Mouse (Mus musculus) heart, embryonic 16.5 days (tissue): ENCODE measurements at regions not wholly inside any gene's neighbourhood (a gene's known extent, or its start where the extent isn't known, plus 50 kb on each side); places are given as distances from the start of the nearest gene placed in this dataset.

Source experiments
- ATAC-seq: fragments of 200-750 bp; cut with Nextera tagmentation; replicated peaks from 2 replicates; pipeline ENCODE4 v1.8.0; 2017; ENCODE audit warnings: moderate number of reproducible peaks; ENCODE audit not compliant: insufficient read depth, low FRiP score; ENCODE audit errors: extremely low read depth
- H3K27ac ChIP-seq: fragments of 300-500 bp; sonication (generic); 2 replicates; pipeline ENCODE4 v1.5.1; 2014; ENCODE audit warnings: mild to moderate bottlenecking, low read length, control low read depth, moderate library complexity
- H3K27me3 ChIP-seq: fragments of 300-500 bp; sonication (generic); 2 replicates; pipeline ENCODE4 v1.6.1; 2014; ENCODE audit warnings: low read length, mixed read lengths; ENCODE audit not compliant: control insufficient read depth, insufficient read depth
- H3K36me3 ChIP-seq: fragments of 300-500 bp; sonication (generic); 2 replicates; pipeline ENCODE4 v1.6.1; 2014; ENCODE audit not compliant: control insufficient read depth, insufficient read depth
- H3K4me1 ChIP-seq: fragments of 300-500 bp; sonication (generic); 2 replicates; pipeline ENCODE4 v1.6.1; 2014; ENCODE audit warnings: low read length, mixed read lengths; ENCODE audit not compliant: control insufficient read depth, insufficient read depth
- H3K4me2 ChIP-seq: fragments of 300-500 bp; sonication (generic); 2 replicates; pipeline ENCODE4 v1.6.1; 2014; ENCODE audit warnings: low read depth, mild to moderate bottlenecking, control low read depth, low read length
- H3K4me3 ChIP-seq: fragments of 300-500 bp; sonication (generic); 2 replicates; pipeline ENCODE4 v1.5.1; 2014; ENCODE audit warnings: mild to moderate bottlenecking, control low read depth, low read length
- H3K9ac ChIP-seq: fragments of 300-500 bp; sonication (generic); 2 replicates; pipeline ENCODE4 v1.6.1; 2014; ENCODE audit warnings: low read length, control low read depth
- H3K9me3 ChIP-seq: fragments of 300-500 bp; sonication (generic); replicated peaks from 2 replicates; pipeline ENCODE4 v1.6.1; 2016; ENCODE audit warnings: low read length; ENCODE audit not compliant: control insufficient read depth
- WGBS: fragments of 180-500 bp; shearing (Covaris S2); extraction: QIAGEN DNeasy Blood & Tissue Kit; methylation state at CpG from one replicate; pipeline ENCODE4 v1.1.7; 2014; 5-methylcytosine and 5-hydroxymethylcytosine counted together

GRCm38 (mm10) chr9:87421175-87421574 is 165.8 kb upstream of the Cep162 start:
- Histone ChIP-seq H3K9ac (no peak overlapping the region), H3K27ac (no peak overlapping the region), H3K4me1 (peaks cover 2% of the 10 kb centered on the region; the same call in 1 of the 2 replicates), H3K27me3 (no peaks in the 10 kb centered on the region; the same call in 1 of the 2 replicates), H3K36me3 (no peaks in the 10 kb centered on the region), H3K4me3 (no peak overlapping the region), H3K9me3 (no peaks in the 10 kb centered on the region), H3K4me2 (no peak overlapping the region)
- 48% methylated on average over 8 of the region's 8 CpGs for WGBS
- ATAC-seq: no peak

- Histone ChIP-seq H3K4me2 (no peak overlapping the region), H3K9me3 (no peaks in the 10 kb centered on the region), H3K4me3 (no peak overlapping the region), H3K27ac (no peak overlapping the region), H3K9ac (no peak overlapping the region), H3K4me1 (peaks cover 2% of the 10 kb centered on the region; the same call in 1 of the 2 replicates), H3K27me3 (no peaks in the 10 kb centered on the region; the same call in 1 of the 2 replicates), H3K36me3 (no peaks in the 10 kb centered on the region)
- ATAC-seq: no peak
- WGBS: 11% methylated on average over 12 of the region's 12 CpGs
Measured at GRCm38 (mm10) chr9:87419376-87419775, 164.0 kb upstream of the Cep162 start.

- 31% methylated on average over 9 of the region's 9 CpGs for WGBS
- Histone ChIP-seq H3K36me3 (no peaks in the 10 kb centered on the region), H3K4me2 (no peak overlapping the region), H3K9me3 (no peaks in the 10 kb centered on the region), H3K27me3 (no peaks in the 10 kb centered on the region; the same call in 1 of the 2 replicates), H3K27ac (no peak overlapping the region), H3K9ac (no peak overlapping the region), H3K4me1 (no peaks in the 10 kb centered on the region), H3K4me3 (no peak overlapping the region)
- ATAC-seq: no peak
Measured at GRCm38 (mm10) chr9:87412894-87413293, 157.6 kb upstream of the Cep162 start.

GRCm38 (mm10) chr9:87411044-87411443 is 155.7 kb upstream of the Cep162 start:
- no peak for ATAC-seq

DNA sequence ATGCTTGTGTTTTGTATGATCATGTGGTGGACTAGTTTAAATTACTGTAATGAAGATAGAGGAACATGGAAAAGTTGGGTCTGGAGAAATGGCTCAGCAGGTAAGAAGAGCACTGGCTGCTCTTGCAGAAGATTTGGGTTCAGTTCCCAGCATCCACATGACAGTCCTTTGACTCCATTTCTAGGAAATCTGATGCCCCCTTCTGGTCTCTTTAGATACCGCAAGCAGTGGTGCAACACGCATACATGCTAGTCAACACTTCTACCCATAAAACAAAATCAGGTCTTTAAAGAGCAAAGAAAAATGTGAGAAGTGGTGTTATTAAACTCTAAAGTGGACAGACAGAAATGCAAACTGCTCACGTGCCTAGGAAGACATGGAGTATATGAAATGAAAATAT is 154.4 kb upstream of the Cep162 start:
- WGBS: 93% methylated on average over 3 of the region's 3 CpGs

More at GRCm38 (mm10) chr9:87411044-87411443, 155.7 kb upstream of the Cep162 start:
- Histone ChIP-seq H3K4me3 (no peak overlapping the region), H3K4me2 (no peak overlapping the region), H3K27ac (no peak overlapping the region), H3K27me3 (no peaks in the 10 kb centered on the region; the same call in 1 of the 2 replicates), H3K4me1 (no peaks in the 10 kb centered on the region), H3K9ac (no peak overlapping the region), H3K9me3 (no peaks in the 10 kb centered on the region), H3K36me3 (no peaks in the 10 kb centered on the region)
- 83% methylated on average over 7 of the region's 7 CpGs for WGBS

DNA sequence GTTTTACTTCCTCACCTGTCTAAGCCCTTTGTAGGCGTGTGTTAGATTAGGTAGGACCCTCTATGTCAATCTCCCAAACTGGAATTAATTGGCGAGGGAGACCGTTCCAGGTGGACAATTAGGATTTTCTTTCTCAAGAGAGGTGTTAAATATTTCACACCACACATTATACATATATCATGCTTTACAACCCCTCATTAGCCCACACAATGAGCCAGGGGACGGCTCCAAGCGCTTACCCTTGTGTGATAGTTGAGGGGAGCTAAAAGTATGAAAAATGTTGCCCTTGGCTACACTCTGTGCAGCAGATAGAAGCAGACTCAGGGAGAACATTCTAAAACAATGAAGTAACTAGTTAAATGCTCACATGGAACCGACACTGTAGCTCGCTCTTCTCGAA is 153.5 kb upstream of the Cep162 start:
- no peak for ATAC-seq
- Histone ChIP-seq H3K4me2 (no peak overlapping the region), H3K9me3 (no peaks in the 10 kb centered on the region), H3K9ac (no peak overlapping the region), H3K27me3 (no peaks in the 10 kb centered on the region; the same call in 1 of the 2 replicates), H3K36me3 (no peaks in the 10 kb centered on the region), H3K4me1 (no peaks in the 10 kb centered on the region), H3K27ac (no peak overlapping the region), H3K4me3 (no peak overlapping the region)
- WGBS: 87% methylated on average over 8 of the region's 8 CpGs

More for the DNA sequence above, 154.4 kb upstream of the Cep162 start:
- ATAC-seq: no peak
- Histone ChIP-seq H3K36me3 (no peaks in the 10 kb centered on the region), H3K4me1 (no peaks in the 10 kb centered on the region), H3K4me3 (no peak overlapping the region), H3K4me2 (no peak overlapping the region), H3K9ac (no peak overlapping the region), H3K9me3 (no peaks in the 10 kb centered on the region), H3K27me3 (no peaks in the 10 kb centered on the region; the same call in 1 of the 2 replicates), H3K27ac (no peak overlapping the region)

DNA sequence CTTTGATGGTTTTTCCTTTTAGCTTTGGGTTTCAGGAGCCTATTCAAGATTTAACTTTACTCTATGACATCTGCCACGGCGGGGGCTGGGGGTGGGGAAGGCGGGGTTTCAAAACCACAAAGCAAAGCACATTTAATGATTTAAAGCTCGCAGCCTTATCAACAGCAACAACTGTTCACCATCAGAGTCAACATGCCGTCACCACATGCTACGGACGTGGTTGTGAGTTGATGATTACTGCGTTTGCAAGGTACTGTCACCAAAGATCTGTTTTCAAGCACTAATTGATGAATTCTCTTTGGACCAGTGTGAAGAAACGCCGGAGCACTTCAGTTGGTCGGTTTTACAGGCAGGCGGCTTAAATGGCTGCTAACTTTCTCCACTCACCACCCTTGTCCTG is 151.1 kb upstream of the Cep162 start:
- Histone ChIP-seq H3K36me3 (no peaks in the 10 kb centered on the region), H3K4me2 (peak overlapping the region; percentile 54), H3K4me3 (peak overlapping the region; percentile 14; the same call in 1 of the 2 replicates), H3K27me3 (no peaks in the 10 kb centered on the region; the same call in 1 of the 2 replicates), H3K9me3 (no peaks in the 10 kb centered on the region), H3K27ac (no peak overlapping the region), H3K9ac (no peak overlapping the region), H3K4me1 (no peaks in the 10 kb centered on the region)
- ATAC-seq: no peak
- 19% methylated on average over 12 of the region's 12 CpGs for WGBS

DNA sequence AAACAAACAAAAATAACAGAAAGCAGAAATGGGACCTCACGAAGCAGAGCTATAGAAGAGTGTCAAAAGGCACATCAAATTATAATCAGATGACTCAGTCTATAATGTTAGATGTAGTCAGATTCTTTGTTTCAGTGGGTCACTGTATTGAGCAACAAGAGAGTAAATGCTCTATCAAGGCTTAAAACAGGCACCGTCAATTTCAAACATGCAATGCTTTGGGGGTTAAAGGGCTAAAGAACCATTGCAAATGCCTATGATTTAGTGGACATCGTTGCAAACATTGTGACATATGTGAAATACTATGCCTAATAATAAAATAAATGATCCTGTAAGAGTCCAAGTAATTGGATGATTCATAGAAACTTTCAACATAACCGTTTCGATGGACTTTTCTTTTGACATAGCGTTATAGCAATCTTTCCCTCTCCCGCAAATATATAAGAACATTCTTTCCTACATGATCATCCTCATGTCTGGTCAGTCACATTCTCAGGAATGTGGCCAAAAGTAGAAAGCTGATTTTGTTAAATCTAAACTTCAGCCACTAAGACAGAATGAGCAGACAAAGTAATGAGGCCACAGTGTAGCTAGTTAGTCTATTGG is 149.9 kb upstream of the Cep162 start:
- Histone ChIP-seq H3K27ac (no peak overlapping the region), H3K4me2 (no peak overlapping the region), H3K9me3 (no peaks in the 10 kb centered on the region), H3K36me3 (no peaks in the 10 kb centered on the region), H3K9ac (no peak overlapping the region), H3K27me3 (no peaks in the 10 kb centered on the region), H3K4me1 (no peaks in the 10 kb centered on the region), H3K4me3 (no peak overlapping the region)
- ATAC-seq: no peak
- WGBS: 87% methylated on average over 7 of the region's 7 CpGs

GRCm38 (mm10) chr9:87402010-87402409 is 146.7 kb upstream of the Cep162 start:
- WGBS: 78% methylated on average over 3 of the region's 3 CpGs
- Histone ChIP-seq H3K4me3 (no peak overlapping the region), H3K27me3 (no peaks in the 10 kb centered on the region), H3K4me2 (no peak overlapping the region), H3K9me3 (0 out of 2 replicates have a peak, but pooled peaks cover 2% of the 10 kb centered on the region), H3K9ac (no peak overlapping the region), H3K4me1 (no peaks in the 10 kb centered on the region), H3K27ac (no peak overlapping the region), H3K36me3 (no peaks in the 10 kb centered on the region)
- no peak for ATAC-seq
